Mouse (Mus musculus): ENCODE measurements at regions not wholly inside any gene's neighbourhood (a gene's known extent, or its start where the extent isn't known, plus 50 kb on each side); places are given as distances from the start of the nearest gene placed in this dataset.
"Not testable (repeated sequence)": the region's sequence is repeated elsewhere in the genome, so short reads cannot be mapped to it uniquely, and the experiment has no call there.

GRCm38 (mm10) chr6:25085296-25085695 is 129.2 kb upstream of the Tmem229a start:
- TF ChIP-seq CTCF, EP300 (IDR thresholded peaks at IDR 0.05; ENCODE audit: low read depth): not testable (repeated sequence)
